Mouse (Mus musculus) left cerebral cortex, adult 8-10 months (tissue): ENCODE data around the gene C5ar2. TPM values are rescaled to one million over a fixed set of nuclear protein-coding genes. Genes with fewer than 3 reads are reported as not detected.
"Not testable (repeated sequence)": the region's sequence is repeated elsewhere in the genome, so short reads cannot be mapped to it uniquely, and the experiment has no call there.

ENCODE experiments used
- DNase-seq, 2 experiments: peaks; one replicate each; pipeline ENCODE4 v3.0.0; 2022; ENCODE audit warnings: low spot score in 2 of 2
- total RNA-seq, 4 experiments: library from RNA; stranded (reverse); gene quantifications; 2 replicates each; pipeline ENCODE4 v1.2.4; 2022

The C5ar2 gene
- total RNA-seq, result under 1 TPM; 0.30 to 0.67 (median 0.58) TPM

- no peak for DNase-seq
Observed at GRCm38 (mm10) chr7:16244067-16244466, at the start of gene C5ar2. Gene C5ar2, minus strand, starts transcription at chr7:16244154.

DNA sequence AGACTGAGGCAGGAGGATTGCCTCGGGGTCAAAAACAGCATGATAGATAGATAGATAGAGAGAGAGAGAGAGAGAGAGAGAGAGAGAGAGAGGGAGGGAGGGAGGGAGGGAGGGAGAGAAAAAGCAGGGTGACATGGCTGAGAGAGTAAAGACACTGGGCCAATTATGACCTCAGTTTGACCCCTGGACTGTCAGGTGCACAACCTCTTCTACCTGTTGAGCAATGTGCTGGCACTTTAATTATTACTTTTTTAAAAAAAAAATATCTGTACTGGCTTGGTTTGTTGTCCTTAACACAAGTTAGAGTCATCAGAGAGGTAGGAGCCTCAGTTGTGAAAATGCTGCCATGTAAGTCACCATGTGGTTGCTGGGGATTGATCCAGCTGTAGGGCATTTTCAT is 43.8 kb upstream of the C5ar2 start:
- no peak for DNase-seq

DNA sequence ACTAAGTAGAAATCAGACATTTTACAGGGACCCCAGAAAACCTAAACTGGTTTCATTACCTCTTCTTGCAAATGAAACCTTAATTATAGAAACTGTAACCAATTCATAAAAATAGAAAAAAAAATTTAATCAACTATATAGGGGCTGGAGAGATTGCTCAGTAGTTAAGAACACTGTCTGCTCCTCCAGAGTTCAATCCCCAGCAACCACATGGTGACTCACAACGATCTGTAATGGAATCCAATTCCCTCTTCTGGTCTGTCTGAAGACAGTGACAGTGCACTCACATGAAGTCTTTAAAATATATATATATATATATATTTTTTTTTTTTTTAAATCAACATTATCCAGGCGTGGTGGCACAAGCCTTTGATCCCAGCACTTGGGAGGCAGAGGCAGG is 43.1 kb upstream of the C5ar2 start:
- no peak for DNase-seq

DNA sequence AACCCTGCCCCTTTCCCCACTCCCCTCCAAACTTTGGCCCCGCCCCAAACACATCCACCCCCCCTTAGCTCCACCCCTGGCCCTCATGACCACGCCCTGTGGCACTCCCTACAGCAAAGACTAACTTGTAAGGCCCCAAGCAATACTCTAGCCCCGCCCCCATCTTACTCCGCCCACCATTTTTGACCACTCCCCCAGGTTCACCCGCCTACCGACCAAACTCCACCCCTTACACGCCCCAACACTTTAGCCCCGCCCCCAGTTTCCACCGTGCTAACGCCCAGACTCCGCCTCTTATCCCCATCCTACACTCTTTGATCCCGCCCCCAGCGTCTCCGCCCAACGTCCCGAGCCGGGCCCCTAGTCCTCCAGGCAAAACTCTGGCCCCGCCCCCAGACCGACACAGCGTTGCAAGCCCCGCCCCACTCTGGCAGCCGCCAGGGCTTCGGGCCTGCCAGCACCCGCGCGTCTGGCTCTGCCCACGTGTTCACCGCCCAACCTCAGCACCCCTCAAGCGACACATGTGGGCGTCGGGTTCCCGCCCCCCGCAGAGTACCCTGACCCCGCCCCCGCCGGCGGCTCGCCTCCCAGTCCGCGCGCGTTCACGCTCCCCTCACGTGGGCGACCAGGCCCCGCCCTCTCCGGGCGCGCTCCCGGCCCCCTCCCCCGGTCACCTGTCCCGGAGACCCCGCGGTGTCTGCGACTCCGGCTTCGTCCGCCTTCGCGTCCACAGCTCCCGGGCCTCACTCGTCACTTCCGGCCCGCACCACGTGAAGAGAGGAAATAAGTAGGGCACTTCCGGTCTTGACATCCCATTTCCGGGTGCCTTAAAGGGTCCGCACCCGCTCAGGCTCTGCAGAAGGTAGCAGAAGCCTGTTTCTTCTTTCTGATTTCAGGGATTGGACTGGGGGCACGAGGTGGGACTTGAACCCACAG is 42.3 kb upstream of the C5ar2 start, which contains the start of gene Ccdc9:
Gene Ccdc9, minus strand, starts transcription at position 770 of the 936 bp plus-strand sequence.
- peak; percentile 95 to 99 for DNase-seq

DNA sequence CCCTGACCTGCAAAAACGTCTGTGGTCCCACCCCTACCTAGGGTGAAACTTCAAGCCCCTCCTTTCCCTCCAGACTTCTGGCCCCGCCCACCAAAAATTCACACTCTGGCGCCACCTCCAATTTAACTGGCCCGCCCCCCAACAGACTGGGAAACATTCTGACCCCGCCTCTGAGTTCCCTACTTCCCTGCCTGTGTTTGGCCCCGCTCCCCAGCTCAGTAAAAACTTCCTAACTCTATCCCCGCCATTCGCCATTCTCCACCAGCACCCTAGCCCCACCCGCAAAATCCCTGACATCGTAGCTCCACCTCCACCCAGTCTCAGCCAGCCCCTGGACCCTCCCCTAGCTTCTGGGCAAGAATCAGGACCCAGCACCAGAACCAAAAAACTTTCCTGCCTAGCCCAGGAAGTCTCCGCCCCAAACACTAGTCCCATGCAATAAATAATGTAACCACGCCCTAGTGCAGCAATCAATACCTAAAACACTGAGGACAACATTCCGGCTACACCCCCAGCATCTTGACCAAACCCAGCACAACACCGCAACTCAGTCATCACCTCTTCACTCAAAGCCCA is 41.6 kb upstream of the C5ar2 start:
- DNase-seq, result peak in 1 of 2 experiments; percentile 64

DNA sequence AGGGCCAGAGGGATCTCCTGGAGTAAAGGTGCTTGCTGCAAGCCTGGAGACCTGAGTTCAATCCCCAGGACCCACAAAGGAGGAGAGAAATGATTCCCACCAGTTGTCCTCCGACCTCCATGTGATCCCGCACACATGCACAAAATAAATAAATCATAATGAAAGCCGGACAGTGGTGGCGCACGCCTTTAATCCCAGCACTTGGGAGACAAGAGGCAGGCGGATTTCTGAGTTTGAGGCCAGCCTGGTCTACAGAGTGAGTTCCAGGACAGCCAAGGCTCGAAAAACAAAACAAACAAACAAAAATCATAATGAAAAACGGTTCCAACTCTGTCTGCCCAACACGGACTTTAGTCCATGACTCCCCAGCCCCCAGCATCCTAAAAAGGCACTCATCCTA is 41.0 kb upstream of the C5ar2 start:
- DNase-seq, result no peak

DNA sequence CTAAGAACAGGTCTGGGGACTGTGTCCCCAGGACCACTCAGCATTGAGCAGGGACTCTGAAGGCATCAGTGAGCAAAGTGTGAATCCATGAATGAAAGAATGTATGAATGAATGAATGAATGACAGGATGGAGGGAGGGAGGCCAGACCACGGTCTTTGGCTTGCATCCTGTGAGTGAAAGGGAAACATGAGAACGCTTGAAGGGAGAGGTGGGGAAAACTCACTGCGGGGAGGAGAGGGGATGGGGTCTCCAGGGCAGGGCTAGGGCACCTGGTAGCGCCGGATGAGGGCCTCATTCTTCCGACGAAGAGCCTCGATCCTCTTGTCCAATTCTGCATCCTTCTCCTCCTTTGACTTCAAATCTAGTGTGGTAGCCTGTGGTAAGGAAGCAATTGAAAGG is 40.0 kb upstream of the C5ar2 start:
- no peak for DNase-seq

DNA sequence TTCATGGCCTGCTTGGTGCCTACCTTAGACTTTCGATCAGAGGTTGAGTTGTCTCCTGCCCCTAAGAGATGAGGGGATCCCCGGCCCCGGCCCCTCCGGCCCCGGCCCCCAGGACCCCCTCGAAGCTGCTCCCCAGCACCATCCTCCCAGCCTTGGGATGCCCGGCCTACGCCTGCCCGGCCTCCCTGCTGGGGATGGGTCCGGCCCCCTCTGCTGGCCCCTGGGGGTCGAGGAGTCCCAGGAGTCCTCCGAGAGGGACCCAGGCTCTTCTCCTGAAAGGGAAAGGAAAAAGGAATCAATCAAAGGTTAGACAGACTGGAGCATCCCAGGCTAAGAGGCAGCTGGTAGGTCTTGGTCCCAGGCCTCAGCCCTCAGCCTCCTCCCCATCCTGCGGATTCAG is 38.4 kb upstream of the C5ar2 start:
- no peak for DNase-seq

DNA sequence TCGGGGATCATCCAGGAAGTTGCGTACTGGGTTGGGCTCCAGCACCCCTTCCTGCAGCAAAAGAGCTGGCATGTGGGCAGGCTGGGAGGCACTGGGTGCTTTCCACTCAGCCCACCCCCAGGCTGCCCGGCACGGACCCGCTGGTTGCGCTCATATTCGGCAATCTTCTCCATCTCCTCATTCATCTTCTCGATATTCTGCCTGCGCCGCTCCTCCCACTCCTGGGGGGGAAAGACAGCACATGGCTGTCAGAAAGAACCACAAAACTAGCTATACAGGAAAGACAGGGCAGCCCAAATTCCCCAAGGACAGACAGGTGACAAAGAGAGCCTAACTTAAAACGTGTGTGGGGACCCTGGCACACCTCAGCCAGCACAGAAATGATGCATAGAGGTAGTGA is 36.8 kb upstream of the C5ar2 start:
- DNase-seq, result no peak

- no peak for DNase-seq
Observed at GRCm38 (mm10) chr7:16274922-16275890, 31.3 kb upstream of the C5ar2 start.

GRCm38 (mm10) chr7:16273766-16274140 is 29.8 kb upstream of the C5ar2 start:
- DNase-seq, result peak; percentile 58 to 64

DNA sequence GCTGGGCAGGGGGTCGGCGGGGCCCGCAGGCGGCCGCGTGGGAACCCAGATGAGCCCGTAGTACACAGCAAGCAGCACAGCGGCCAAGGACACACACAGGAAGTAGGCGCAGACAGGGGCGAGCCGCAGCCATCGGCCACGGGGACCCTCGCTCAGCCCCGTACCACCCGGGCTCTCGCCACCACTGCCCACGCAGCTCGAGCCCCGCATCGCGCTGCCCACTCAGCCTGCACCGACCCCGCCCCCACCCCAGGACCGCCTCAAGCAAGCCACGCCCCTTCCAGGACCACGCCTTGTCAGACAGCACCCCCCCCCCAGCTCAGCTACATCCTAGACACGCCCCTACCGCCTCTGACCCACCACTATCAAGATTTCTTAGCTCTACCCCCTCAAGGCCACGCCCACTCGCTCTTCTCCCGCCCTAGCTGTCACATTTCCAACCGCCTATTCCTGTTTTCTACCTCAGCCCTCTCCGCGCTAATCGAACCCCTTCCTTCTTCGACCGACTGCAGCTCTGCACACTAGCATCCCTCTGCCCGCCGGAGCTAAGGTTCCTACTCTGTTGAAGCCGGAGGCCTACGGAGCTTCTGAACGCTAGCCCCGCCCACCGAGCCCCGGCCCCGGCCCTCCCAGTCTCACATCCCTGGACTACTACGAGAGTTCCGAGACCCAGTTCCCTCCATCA is 29.3 kb upstream of the C5ar2 start, which contains the start of gene Inafm1:
Gene Inafm1, minus strand, starts transcription at position 537 of the 685 bp plus-strand sequence.
- peak; percentile 58 to 82 for DNase-seq

- peak; percentile 48 to 70 for DNase-seq
Observed at GRCm38 (mm10) chr7:16272681-16273080, 28.7 kb upstream of the C5ar2 start.

GRCm38 (mm10) chr7:16271139-16271538 is 27.2 kb upstream of the C5ar2 start:
- no peak for DNase-seq

DNA sequence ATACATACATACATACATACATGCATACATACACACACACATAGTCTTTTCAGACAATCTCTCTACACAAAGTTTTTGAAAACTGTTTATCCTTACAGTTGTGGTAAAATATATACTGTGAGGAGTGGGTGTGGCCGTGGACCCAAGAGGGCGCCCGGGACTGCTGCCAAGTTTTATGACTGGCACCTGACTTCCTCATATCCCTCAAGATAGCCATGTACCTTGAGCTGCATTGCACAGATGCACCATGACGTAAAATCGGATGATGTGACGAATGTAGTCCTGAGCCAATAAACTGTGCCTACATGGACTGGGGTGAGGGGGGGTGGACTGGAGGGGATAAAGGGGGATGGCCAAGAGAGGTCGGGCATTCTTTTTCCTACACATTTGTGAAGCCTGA is 22.6 kb upstream of the C5ar2 start:
- DNase-seq, result not testable (repeated sequence)

DNA sequence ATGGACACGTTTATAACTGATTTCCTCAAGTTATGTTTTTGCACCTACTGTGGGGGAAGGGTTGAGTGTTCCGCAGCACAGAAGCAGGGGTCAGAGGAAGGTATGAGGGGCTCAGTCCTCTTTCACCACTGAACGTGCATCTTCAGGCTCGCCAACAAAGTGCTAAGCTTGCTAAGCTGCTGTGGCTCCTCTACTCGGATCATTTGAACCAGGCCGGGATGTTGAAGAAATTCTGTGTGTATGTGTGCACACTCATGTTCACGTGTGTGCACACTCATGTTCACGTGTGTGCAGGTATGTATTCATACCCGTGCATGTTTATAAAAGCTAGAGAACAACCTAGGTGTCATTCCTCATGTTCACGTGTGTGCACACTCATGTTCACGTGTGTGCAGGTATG is 21.9 kb upstream of the C5ar2 start:
- no peak for DNase-seq

DNA sequence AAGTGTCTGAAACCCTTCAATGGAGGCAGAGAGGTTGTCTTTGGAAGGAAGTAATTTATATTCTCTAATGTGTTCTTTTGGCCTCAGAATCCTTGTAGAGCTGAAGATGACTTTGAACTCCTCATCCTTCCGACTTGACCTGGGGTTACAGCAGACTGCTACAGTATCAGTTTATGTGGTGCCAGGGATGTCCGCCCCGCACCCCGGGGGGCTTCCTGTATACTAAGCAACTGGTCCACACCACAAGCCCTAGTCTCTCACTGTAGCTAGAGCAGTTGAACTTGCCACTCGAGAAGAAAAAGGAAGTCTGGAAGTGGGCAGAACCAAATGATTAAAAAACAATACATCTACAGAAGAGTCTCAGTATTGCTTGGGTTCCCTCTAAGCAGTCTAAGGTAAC is 19.9 kb upstream of the C5ar2 start:
- DNase-seq, result no peak

- no peak for DNase-seq
Observed at GRCm38 (mm10) chr7:16263015-16263787, 19.2 kb upstream of the C5ar2 start.

DNA sequence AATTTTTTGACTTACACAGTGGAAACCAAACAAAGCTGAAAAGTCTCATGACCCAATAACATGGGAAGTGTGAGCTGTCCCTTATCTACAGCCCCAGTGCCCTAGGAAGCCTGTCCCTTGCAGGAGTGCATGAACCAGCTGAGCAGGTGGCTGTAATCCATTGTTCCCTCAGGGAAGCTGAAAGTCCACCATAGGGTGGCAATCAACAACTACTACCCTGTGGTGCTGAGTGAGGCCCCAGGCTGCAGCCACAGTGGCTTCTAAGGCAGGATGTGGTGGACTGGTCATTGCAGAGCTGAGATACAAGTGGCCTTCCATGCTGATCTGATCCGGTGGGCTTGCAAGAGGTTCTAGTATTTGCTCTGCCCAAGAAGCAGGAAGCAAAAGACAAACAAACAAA is 17.1 kb upstream of the C5ar2 start:
- no peak for DNase-seq

DNA sequence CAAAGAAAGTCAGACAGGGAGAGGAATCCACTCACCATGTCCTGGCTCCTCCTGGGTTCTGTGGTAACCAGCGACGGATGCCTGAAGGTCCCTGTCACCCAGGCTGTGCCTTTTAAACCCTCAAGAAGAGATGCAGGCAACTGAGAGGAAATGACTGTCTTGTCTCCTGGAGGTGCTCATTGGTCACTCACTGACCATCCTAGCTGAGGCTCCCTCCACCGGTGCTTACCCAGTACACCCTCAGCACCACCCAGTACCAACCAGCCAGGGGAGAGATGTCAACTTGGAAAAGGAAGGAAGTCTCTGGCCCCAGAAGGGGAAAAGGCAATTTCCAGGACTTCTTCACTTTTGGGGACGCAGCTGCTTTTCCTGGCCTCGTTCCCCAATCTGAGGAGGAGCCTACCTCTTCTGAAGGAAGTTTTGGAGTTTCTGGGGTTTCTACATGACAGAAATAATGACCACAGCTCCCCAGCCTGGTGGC is 15.2 kb upstream of the C5ar2 start, which contains the start of gene C5ar1:
Gene C5ar1, minus strand, starts transcription at position 431 of the 481 bp plus-strand sequence.
- no peak for DNase-seq
